Mouse (Mus musculus) midbrain, embryonic 15.5 days (tissue): ENCODE measurements around the gene Nom1. TPM values are rescaled to one million over a fixed set of nuclear protein-coding genes. Genes with fewer than 3 reads are reported as not detected.

Experiments
- ATAC-seq: fragments of 200-750 bp; cut with Nextera tagmentation; replicated peaks from 2 replicates; pipeline ENCODE4 v1.8.0; 2017; ENCODE audit warnings: moderate TSS enrichment
- H3K27ac ChIP-seq: fragments of 300-500 bp; sonication (generic); 2 replicates; pipeline ENCODE4 v1.5.1; 2015; ENCODE audit warnings: mild to moderate bottlenecking, inconsistent platforms
- H3K27me3 ChIP-seq: fragments of 300-500 bp; sonication (generic); replicated peaks from 2 replicates; pipeline ENCODE4 v1.6.1; 2015; ENCODE audit warnings: inconsistent platforms
- H3K36me3 ChIP-seq: fragments of 300-500 bp; sonication (generic); replicated peaks from 2 replicates; pipeline ENCODE4 v1.6.1; 2015; ENCODE audit warnings: inconsistent platforms
- H3K4me1 ChIP-seq: fragments of 300-500 bp; sonication (generic); 2 replicates; pipeline ENCODE4 v1.6.1; 2015; ENCODE audit warnings: inconsistent platforms
- H3K4me2 ChIP-seq: fragments of 300-500 bp; sonication (generic); 2 replicates; pipeline ENCODE4 v1.6.1; 2015; ENCODE audit warnings: inconsistent platforms, mild to moderate bottlenecking, moderate library complexity
- H3K4me3 ChIP-seq: fragments of 300-500 bp; sonication (generic); 2 replicates; pipeline ENCODE4 v1.5.1; 2015; ENCODE audit warnings: mild to moderate bottlenecking, inconsistent platforms
- H3K9ac ChIP-seq: fragments of 300-500 bp; sonication (generic); 2 replicates; pipeline ENCODE4 v1.6.1; 2015; ENCODE audit warnings: mild to moderate bottlenecking, inconsistent platforms
- H3K9me3 ChIP-seq: fragments of 300-500 bp; sonication (generic); 2 replicates; pipeline ENCODE4 v1.6.1; 2016; ENCODE audit warnings: inconsistent platforms
- WGBS: fragments of 180-500 bp; shearing (Covaris S2); methylation state at CpG from one replicate; pipeline ENCODE4 v1.1.7; 2015; ENCODE audit warnings: mixed read lengths; 5-methylcytosine and 5-hydroxymethylcytosine counted together
- polyA plus RNA-seq: library from polyadenylated mRNA; unstranded; fragments of >200 nt; fragmentation: Nextera tagmentation; extraction: Ambion mirVana; gene quantifications from 2 replicates; pipeline ENCODE4 v1.2.1, GENCODE M21; 2015

Nom1 gene
- polyA plus RNA-seq, 1 experiment from 2014 or later = 22.6 TPM

- Histone ChIP-seq H3K36me3 (peaks cover 28% of the 10 kb centered on the region), H3K9me3 (no peaks in the 10 kb centered on the region), H3K4me3 (no peak overlapping the region), H3K27me3 (no peaks in the 10 kb centered on the region), H3K4me2 (no peak overlapping the region), H3K27ac (no peak overlapping the region), H3K9ac (no peak overlapping the region), H3K4me1 (no peaks in the 10 kb centered on the region)
- WGBS = 66% methylated on average over 4 of the region's 4 CpGs
- no peak for ATAC-seq
Observed at GRCm38 (mm10) chr5:29452352-29452751, 17.9 kb downstream of the Nom1 start.

- ATAC-seq = no peak
- Histone ChIP-seq H3K36me3 (peaks cover 6% of the 10 kb centered on the region; the same call in 1 of the 2 replicates), H3K9me3 (no peaks in the 10 kb centered on the region), H3K9ac (no peak overlapping the region), H3K4me2 (no peak overlapping the region), H3K4me1 (no peaks in the 10 kb centered on the region), H3K27me3 (no peaks in the 10 kb centered on the region), H3K4me3 (no peak overlapping the region), H3K27ac (no peak overlapping the region)
- 85% methylated on average over 5 of the region's 5 CpGs for WGBS
Observed at GRCm38 (mm10) chr5:29456895-29457656, 22.6 kb downstream of the Nom1 start.

- no peak for ATAC-seq
- Histone ChIP-seq H3K27me3 (peaks cover 31% of the 10 kb centered on the region), H3K27ac (no peak overlapping the region), H3K4me2 (no peak overlapping the region), H3K9ac (no peak overlapping the region), H3K36me3 (no peaks in the 10 kb centered on the region), H3K9me3 (no peaks in the 10 kb centered on the region), H3K4me3 (no peak overlapping the region), H3K4me1 (peaks cover 6% of the 10 kb centered on the region)
- WGBS = 83% methylated on average over 9 of the region's 9 CpGs
Observed at GRCm38 (mm10) chr5:29462943-29463686, 28.7 kb downstream of the Nom1 start.

- no peaks in the 10 kb centered on the region for H3K9me3 ChIP-seq
- no peak overlapping the region for H3K27ac ChIP-seq
- H3K4me1 ChIP-seq = peaks cover 10% of the 10 kb centered on the region
- no peak overlapping the region for H3K9ac ChIP-seq
- H3K4me3 ChIP-seq = peak overlapping the region; percentile 28
- peak; percentile 27; the same call in 1 of the 2 replicates for ATAC-seq
- WGBS = 2% methylated on average over 66 of the region's 67 CpGs
- H3K4me2 ChIP-seq = peak overlapping the region; percentile 53
- H3K36me3 ChIP-seq = no peaks in the 10 kb centered on the region
- peaks cover 75% of the 10 kb centered on the region for H3K27me3 ChIP-seq
Observed at GRCm38 (mm10) chr5:29467489-29468350, 33.3 kb downstream of the Nom1 start.

GRCm38 (mm10) chr5:29468351-29469065 lies 34.0 kb downstream of the Nom1 start:
- no peak for ATAC-seq
- Histone ChIP-seq H3K4me3 (peak overlapping the region; percentile 28), H3K27me3 (peaks cover 81% of the 10 kb centered on the region), H3K4me2 (peak overlapping the region; percentile 53), H3K27ac (no peak overlapping the region), H3K36me3 (no peaks in the 10 kb centered on the region), H3K9ac (no peak overlapping the region), H3K4me1 (peaks cover 10% of the 10 kb centered on the region), H3K9me3 (no peaks in the 10 kb centered on the region)
- under 1% methylated on average over 17 of the region's 17 CpGs for WGBS

GRCm38 (mm10) chr5:29469501-29469900 lies 35.0 kb downstream of the Nom1 start:
- Histone ChIP-seq H3K4me3 (no peak overlapping the region), H3K9ac (no peak overlapping the region), H3K27ac (no peak overlapping the region), H3K4me1 (peaks cover 10% of the 10 kb centered on the region), H3K4me2 (no peak overlapping the region), H3K36me3 (no peaks in the 10 kb centered on the region), H3K27me3 (peaks cover 88% of the 10 kb centered on the region), H3K9me3 (no peaks in the 10 kb centered on the region)
- 3% methylated on average over 4 of the region's 4 CpGs for WGBS
- ATAC-seq = no peak

GRCm38 (mm10) chr5:29470271-29470670 lies 35.8 kb downstream of the Nom1 start:
- H3K4me1 ChIP-seq = peaks cover 10% of the 10 kb centered on the region
- H3K4me3 ChIP-seq = no peak overlapping the region
- no peak overlapping the region for H3K9ac ChIP-seq
- H3K9me3 ChIP-seq = no peaks in the 10 kb centered on the region
- no peak overlapping the region for H3K4me2 ChIP-seq
- 6% methylated on average over 5 of the region's 5 CpGs for WGBS
- H3K36me3 ChIP-seq = no peaks in the 10 kb centered on the region
- H3K27me3 ChIP-seq = peaks cover 94% of the 10 kb centered on the region
- H3K27ac ChIP-seq = no peak overlapping the region
- ATAC-seq = no peak

GRCm38 (mm10) chr5:29470851-29471394 lies 36.5 kb downstream of the Nom1 start:
- WGBS = 3% methylated on average over 20 of the region's 20 CpGs
- H3K9ac ChIP-seq = no peak overlapping the region

GRCm38 (mm10) chr5:29471396-29471795 lies 36.9 kb downstream of the Nom1 start:
- Histone ChIP-seq H3K4me3 (no peak overlapping the region), H3K27me3 (peaks cover 94% of the 10 kb centered on the region), H3K9ac (no peak overlapping the region), H3K4me2 (no peak overlapping the region), H3K36me3 (no peaks in the 10 kb centered on the region), H3K27ac (no peak overlapping the region), H3K9me3 (no peaks in the 10 kb centered on the region), H3K4me1 (peaks cover 10% of the 10 kb centered on the region)
- WGBS = 2% methylated on average over 11 of the region's 11 CpGs
- ATAC-seq = no peak

More at GRCm38 (mm10) chr5:29470851-29471394, 36.5 kb downstream of the Nom1 start:
- Histone ChIP-seq H3K4me3 (no peak overlapping the region), H3K4me1 (peaks cover 10% of the 10 kb centered on the region), H3K36me3 (no peaks in the 10 kb centered on the region), H3K27me3 (peaks cover 94% of the 10 kb centered on the region), H3K27ac (no peak overlapping the region), H3K4me2 (no peak overlapping the region), H3K9me3 (no peaks in the 10 kb centered on the region)
- no peak for ATAC-seq

- H3K4me1 ChIP-seq = peaks cover 10% of the 10 kb centered on the region
- H3K27ac ChIP-seq = no peak overlapping the region
- peaks cover 94% of the 10 kb centered on the region for H3K27me3 ChIP-seq
- no peaks in the 10 kb centered on the region for H3K36me3 ChIP-seq
- no peak overlapping the region for H3K4me3 ChIP-seq
- H3K4me2 ChIP-seq = no peak overlapping the region
- no peak overlapping the region for H3K9ac ChIP-seq
- H3K9me3 ChIP-seq = no peaks in the 10 kb centered on the region
- under 1% methylated on average over 22 of the region's 22 CpGs for WGBS
- ATAC-seq = no peak
Observed at GRCm38 (mm10) chr5:29471855-29472665, 37.6 kb downstream of the Nom1 start.
